Mouse (Mus musculus): ENCODE results near the gene Apol8. TPM values are rescaled to one million over a fixed set of nuclear protein-coding genes. Genes with fewer than 3 reads are reported as not detected.
"Not testable (repeated sequence)": the region's sequence is repeated elsewhere in the genome, so short reads cannot be mapped to it uniquely, and the experiment has no call there.

Gene Apol8
- polyA plus RNA-seq, 1 experiment from 2014 or later, result 0.23 TPM

DNA sequence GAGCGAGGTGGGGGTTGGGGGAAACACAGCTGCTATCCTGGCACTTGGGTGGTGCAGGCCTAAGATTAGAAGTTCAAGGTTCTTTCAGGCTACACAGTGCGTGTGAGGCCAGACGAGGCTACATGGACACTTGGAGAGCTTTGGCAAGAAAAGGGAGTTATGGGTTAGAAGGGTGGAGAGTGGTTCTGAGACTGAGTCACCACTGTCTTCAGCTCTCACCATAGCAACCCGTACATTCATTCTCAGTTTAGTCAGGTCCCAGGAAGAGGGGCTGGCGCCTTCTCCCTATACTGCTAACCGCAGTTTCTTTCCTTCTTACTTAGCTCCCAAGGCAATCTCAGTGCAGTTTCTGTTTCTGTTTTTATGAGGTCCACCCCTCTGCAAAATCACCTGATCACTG is 15.2 kb downstream of the Apol8 start:
- not testable (repeated sequence) for H3K4me3 ChIP-seq (replicated peaks); H3K4me1 ChIP-seq (replicated peaks); H3K4me2 ChIP-seq (replicated peaks); ATAC-seq; H3K9ac ChIP-seq (replicated peaks); H3K27me3 ChIP-seq; H3K9me3 ChIP-seq; H3K27ac ChIP-seq; H3K36me3 ChIP-seq
- WGBS, result 91% methylated on average over 6 of the region's 6 CpGs

- Histone ChIP-seq H3K27ac (no peak overlapping the region), H3K4me2 (replicated peaks) (no peak overlapping the region), H3K36me3 (no peaks in the 10 kb centered on the region), H3K9ac (replicated peaks) (no peak overlapping the region), H3K4me1 (replicated peaks) (no peaks in the 10 kb centered on the region), H3K9me3 (no peaks in the 10 kb centered on the region), H3K27me3 (no peaks in the 10 kb centered on the region), H3K4me3 (replicated peaks) (no peak overlapping the region)
- ATAC-seq, result no peak
- WGBS, result 80% methylated on average over 9 of the region's 9 CpGs
Measured at GRCm38 (mm10) chr15:77740511-77741297, 16.1 kb downstream of the Apol8 start.

- WGBS, result 52% methylated on average over 4 of the region's 4 CpGs
- H3K4me2 ChIP-seq (replicated peaks); H3K9ac ChIP-seq (replicated peaks); H3K9me3 ChIP-seq; H3K36me3 ChIP-seq; H3K27me3 ChIP-seq; ATAC-seq; H3K4me3 ChIP-seq (replicated peaks); H3K27ac ChIP-seq; H3K4me1 ChIP-seq (replicated peaks): not testable (repeated sequence)
Measured at GRCm38 (mm10) chr15:77733903-77734302, 22.9 kb downstream of the Apol8 start.

DNA sequence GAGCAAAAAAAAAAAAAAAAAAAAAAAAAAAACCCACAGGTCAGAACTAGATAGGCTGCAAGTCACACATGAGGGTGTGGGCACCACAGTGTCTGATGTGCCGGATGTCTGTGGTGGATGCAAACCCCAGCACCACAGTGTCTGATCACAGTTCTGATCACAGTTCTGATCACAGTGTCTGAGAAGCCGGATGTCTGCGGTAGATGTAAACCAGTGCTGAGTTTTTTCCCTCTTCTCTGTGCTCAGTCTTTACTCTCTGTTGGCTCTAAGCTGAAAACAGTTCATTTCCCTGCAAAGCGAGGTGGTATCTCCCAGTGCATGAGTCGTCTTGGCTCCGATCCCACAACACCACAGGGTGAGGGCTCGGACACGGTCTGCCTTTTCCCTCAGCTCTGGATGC is 23.4 kb downstream of the Apol8 start:
- H3K36me3 ChIP-seq; H3K27me3 ChIP-seq; ATAC-seq; H3K27ac ChIP-seq; H3K9me3 ChIP-seq; H3K4me3 ChIP-seq (replicated peaks); H3K4me1 ChIP-seq (replicated peaks); H3K9ac ChIP-seq (replicated peaks); H3K4me2 ChIP-seq (replicated peaks): not testable (repeated sequence)
- WGBS, result 84% methylated on average over 8 of the region's 8 CpGs

GRCm38 (mm10) chr15:77732851-77733250 is 24.0 kb downstream of the Apol8 start:
- H3K27ac ChIP-seq; H3K36me3 ChIP-seq; H3K27me3 ChIP-seq; H3K9me3 ChIP-seq; H3K4me2 ChIP-seq (replicated peaks); H3K9ac ChIP-seq (replicated peaks); ATAC-seq; H3K4me1 ChIP-seq (replicated peaks); H3K4me3 ChIP-seq (replicated peaks): not testable (repeated sequence)
- WGBS, result 76% methylated on average over 10 of the region's 10 CpGs

DNA sequence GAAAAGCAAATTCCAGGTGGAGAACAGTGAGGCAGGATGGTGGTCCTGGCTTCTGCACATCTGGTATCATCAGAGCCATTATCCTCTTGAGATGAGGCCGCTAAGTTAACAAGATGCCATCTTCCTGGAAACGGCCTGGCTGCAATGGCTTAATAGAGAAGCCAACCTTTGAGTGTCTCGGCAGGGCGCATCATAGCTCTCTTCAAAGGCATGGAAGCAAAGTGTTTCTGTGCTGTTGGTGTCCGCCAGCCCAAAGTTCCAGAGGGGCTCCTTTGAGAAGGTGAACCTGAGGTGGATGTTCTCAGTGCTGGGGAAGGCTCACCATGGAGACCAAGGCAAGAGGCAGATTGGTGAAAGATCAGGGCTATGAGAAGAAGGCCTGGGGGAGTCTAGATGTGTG is 25.2 kb downstream of the Apol8 start:
- Histone ChIP-seq H3K27ac (no peak overlapping the region), H3K9ac (replicated peaks) (no peak overlapping the region), H3K36me3 (no peaks in the 10 kb centered on the region), H3K4me2 (replicated peaks) (no peak overlapping the region), H3K27me3 (no peaks in the 10 kb centered on the region), H3K4me1 (replicated peaks) (no peaks in the 10 kb centered on the region), H3K9me3 (no peaks in the 10 kb centered on the region), H3K4me3 (replicated peaks) (no peak overlapping the region)
- no peak for ATAC-seq
- 91% methylated on average over 5 of the region's 5 CpGs for WGBS

GRCm38 (mm10) chr15:77728739-77729138 is 28.1 kb downstream of the Apol8 start, which contains the start of gene Apol9b:
Gene Apol9b (plus strand): TSS chr15:77729039.
- not testable (repeated sequence) for H3K27ac ChIP-seq; ATAC-seq; H3K9ac ChIP-seq (replicated peaks); H3K4me1 ChIP-seq (replicated peaks); H3K27me3 ChIP-seq; H3K4me3 ChIP-seq (replicated peaks); H3K36me3 ChIP-seq; H3K9me3 ChIP-seq; H3K4me2 ChIP-seq (replicated peaks)
- WGBS, result 89% methylated on average over 1 of the region's 4 CpGs

GRCm38 (mm10) chr15:77727745-77728144 is 29.1 kb downstream of the Apol8 start:
- not testable (repeated sequence) for ATAC-seq
- WGBS, result 91% methylated on average over 3 of the region's 3 CpGs

DNA sequence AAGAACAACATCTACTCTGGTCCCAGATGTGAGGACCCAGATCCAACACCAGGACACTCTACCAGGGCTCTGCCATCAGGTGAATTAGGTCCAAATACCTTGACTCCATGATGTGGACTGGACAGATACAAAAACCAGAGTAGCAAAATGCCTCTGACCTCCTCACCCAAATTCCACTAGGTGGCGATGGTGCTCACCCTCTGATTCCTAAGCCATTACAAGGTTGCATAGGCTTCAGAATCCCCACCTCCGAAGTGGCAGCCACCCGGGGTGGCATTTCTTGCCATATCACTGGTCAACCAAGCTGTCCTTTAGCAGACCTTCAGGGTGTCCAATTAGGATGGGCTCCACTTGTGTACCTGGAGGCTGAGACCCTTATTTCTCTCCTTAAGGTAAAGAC is 29.7 kb downstream of the Apol8 start:
- H3K4me1 ChIP-seq (replicated peaks); H3K9ac ChIP-seq (replicated peaks); H3K27ac ChIP-seq; H3K9me3 ChIP-seq; H3K4me3 ChIP-seq (replicated peaks); H3K36me3 ChIP-seq; H3K27me3 ChIP-seq; H3K4me2 ChIP-seq (replicated peaks): not testable (repeated sequence)
- ATAC-seq, result 0 out of 2 replicates have a peak, but pooled peaks have one; percentile 45
- 9% methylated on average over 3 of the region's 3 CpGs for WGBS

More at GRCm38 (mm10) chr15:77727745-77728144, 29.1 kb downstream of the Apol8 start:
- not testable (repeated sequence) for H3K9me3 ChIP-seq; H3K27me3 ChIP-seq; H3K4me1 ChIP-seq (replicated peaks); H3K4me3 ChIP-seq (replicated peaks); H3K9ac ChIP-seq (replicated peaks); H3K4me2 ChIP-seq (replicated peaks); H3K27ac ChIP-seq; H3K36me3 ChIP-seq

DNA sequence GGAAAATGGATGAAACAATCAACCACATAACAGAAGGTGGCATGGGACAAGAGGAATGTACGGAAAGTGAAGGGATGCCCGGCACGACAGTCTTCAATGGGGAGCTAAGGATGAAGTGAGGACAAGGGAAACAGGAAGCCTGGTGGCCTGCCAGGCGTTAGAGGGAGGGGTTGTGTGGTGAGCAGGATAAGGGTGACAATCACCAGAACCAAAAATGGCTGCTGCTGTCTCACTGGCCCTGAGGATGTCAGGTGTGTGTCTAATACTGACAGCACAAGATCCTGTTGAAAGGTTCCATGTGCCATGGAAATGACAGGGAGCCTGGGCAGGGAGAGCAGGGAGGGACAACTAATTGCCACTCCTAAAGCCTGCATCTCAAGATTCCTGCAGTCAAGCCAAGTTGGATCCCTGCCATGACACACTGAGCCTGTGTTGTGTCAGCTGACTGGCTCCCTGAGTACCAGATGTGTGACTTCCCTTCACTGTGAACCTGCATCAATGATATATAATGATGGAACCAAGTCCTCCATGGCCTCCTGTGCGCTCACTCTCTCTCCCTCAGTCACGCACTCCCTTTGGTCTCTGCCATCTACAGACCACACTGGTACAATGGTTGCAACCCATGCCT is 31.3 kb downstream of the Apol8 start:
- not testable (repeated sequence) for H3K9me3 ChIP-seq; H3K27me3 ChIP-seq; H3K4me3 ChIP-seq (replicated peaks); H3K4me2 ChIP-seq (replicated peaks); H3K27ac ChIP-seq; H3K36me3 ChIP-seq; ATAC-seq; H3K4me1 ChIP-seq (replicated peaks); H3K9ac ChIP-seq (replicated peaks)
- 88% methylated on average over 6 of the region's 6 CpGs for WGBS

DNA sequence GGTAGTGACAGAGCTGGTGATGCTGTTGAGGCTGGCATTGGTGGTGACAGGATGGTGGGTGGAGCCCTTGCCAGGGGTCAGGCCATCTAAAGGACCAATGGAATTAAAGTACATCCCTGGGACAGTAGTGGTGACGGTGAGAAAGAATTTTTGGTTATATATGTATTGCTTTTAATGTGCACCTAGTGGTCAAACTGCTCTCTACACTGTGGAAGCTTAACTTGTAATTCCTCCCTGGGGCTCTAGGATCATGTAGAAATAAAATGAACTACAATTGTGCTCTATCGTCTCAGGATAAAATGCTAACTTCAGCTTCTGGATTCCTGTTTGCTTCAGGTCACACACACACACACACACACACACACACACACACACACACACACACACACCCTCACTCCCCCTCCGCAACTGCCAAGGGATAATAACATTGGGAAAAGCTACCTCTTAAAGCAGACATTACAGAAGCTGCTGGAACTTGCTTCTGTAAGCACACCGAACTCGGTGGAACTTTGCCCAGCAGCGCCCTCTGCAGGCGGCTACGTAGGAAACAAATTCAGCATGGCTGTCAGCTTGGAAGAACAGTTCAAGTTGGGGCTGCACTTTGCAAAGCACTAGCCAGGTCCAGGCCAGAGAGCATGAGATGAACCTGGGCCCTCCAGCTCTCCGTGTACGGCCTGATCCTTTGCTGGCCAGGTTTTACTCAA is 32.4 kb downstream of the Apol8 start:
- not testable (repeated sequence) for H3K9ac ChIP-seq (replicated peaks); H3K4me2 ChIP-seq (replicated peaks); H3K27ac ChIP-seq; H3K4me3 ChIP-seq (replicated peaks); H3K4me1 ChIP-seq (replicated peaks); ATAC-seq; H3K36me3 ChIP-seq; H3K9me3 ChIP-seq; H3K27me3 ChIP-seq
- 24% methylated on average over 2 of the region's 10 CpGs for WGBS

DNA sequence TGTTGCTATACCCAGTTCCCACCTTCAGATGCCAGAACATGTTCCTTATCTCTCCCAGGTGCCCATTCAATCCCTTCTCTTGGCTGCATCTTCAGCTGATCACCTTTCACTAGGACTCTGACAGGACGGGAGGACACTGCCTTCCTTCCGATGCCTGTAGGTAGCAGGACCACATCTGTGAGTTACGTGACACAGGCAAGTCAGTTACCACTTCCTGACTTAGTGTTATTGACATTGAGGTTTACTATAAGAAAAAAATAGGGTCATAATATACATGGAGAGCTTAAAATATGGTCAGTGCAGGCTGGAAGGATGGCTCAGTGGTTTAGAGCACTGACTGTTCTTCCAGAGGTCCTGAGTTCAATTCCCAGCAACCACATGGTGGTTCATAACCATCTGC is 35.3 kb downstream of the Apol8 start:
- not testable (repeated sequence) for H3K4me3 ChIP-seq (replicated peaks); H3K4me2 ChIP-seq (replicated peaks); H3K27ac ChIP-seq; H3K9me3 ChIP-seq; H3K4me1 ChIP-seq (replicated peaks); ATAC-seq; H3K36me3 ChIP-seq; H3K27me3 ChIP-seq; H3K9ac ChIP-seq (replicated peaks)
- whole genome bisulfite sequencing, result no CpG with 5 or more reads among the region's 3 CpGs

All from midbrain, embryonic 13.5 days (tissue).